Mouse (Mus musculus) limb, embryonic 11.5 days (tissue): ENCODE results near the gene Rrp1b. TPM values are rescaled to one million over a fixed set of nuclear protein-coding genes. Genes with fewer than 3 reads are reported as not detected.

ENCODE experiments used
- ATAC-seq: fragments of 200-750 bp; cut with Nextera tagmentation; 2 replicates; pipeline ENCODE4 v1.8.0; 2017; ENCODE audit warnings: low read depth; ENCODE audit not compliant: insufficient number of reproducible peaks, low FRiP score, low TSS enrichment
- DNase-seq: peaks from one replicate; pipeline ENCODE4 v3.0.0-alpha.2; 2015; ENCODE audit warnings: low spot score
- H3K27ac ChIP-seq: fragments of 300-500 bp; sonication (generic); replicated peaks from 2 replicates; pipeline ENCODE4 v1.5.1; 2014; ENCODE audit warnings: low read depth, mild to moderate bottlenecking, low read length
- H3K27me3 ChIP-seq: fragments of 300-500 bp; sonication (generic); 2 replicates; pipeline ENCODE4 v1.6.1; 2014; ENCODE audit warnings: mild to moderate bottlenecking, low read length, mixed read lengths; ENCODE audit not compliant: control insufficient read depth, insufficient read depth
- H3K36me3 ChIP-seq: fragments of 300-500 bp; sonication (generic); 2 replicates; pipeline ENCODE4 v1.6.1; 2014; ENCODE audit warnings: mild to moderate bottlenecking, low read length, moderate library complexity, mixed read lengths; ENCODE audit not compliant: control insufficient read depth, insufficient read depth
- H3K4me1 ChIP-seq: fragments of 300-500 bp; sonication (generic); 2 replicates; pipeline ENCODE4 v1.6.1; 2014; ENCODE audit warnings: low read length, mixed read lengths; ENCODE audit not compliant: control insufficient read depth, insufficient read depth
- H3K4me2 ChIP-seq: fragments of 300-500 bp; sonication (generic); 2 replicates; pipeline ENCODE4 v1.6.1; 2014; ENCODE audit warnings: low read depth, mild to moderate bottlenecking, moderate library complexity; ENCODE audit not compliant: severe bottlenecking
- H3K4me3 ChIP-seq: fragments of 300-500 bp; sonication (generic); 2 replicates; pipeline ENCODE4 v1.5.1; 2014; ENCODE audit warnings: low read depth, low read length
- H3K9ac ChIP-seq: fragments of 300-500 bp; sonication (generic); 2 replicates; pipeline ENCODE4 v1.6.1; 2014; ENCODE audit warnings: mild to moderate bottlenecking, low read length
- H3K9me3 ChIP-seq: fragments of 300-500 bp; sonication (generic); 2 replicates; pipeline ENCODE4 v1.6.1; 2016; ENCODE audit warnings: low read length; ENCODE audit not compliant: control insufficient read depth
- WGBS: fragments of 180-500 bp; shearing (Covaris S2); extraction: QIAGEN DNeasy Blood & Tissue Kit; methylation state at CpG from one replicate; pipeline ENCODE4 v1.1.7; 2014; 5-methylcytosine and 5-hydroxymethylcytosine counted together
- polyA plus RNA-seq: library from polyadenylated mRNA; unstranded; fragments of >200 nt; fragmentation: Nextera tagmentation; extraction: Ambion mirVana; gene quantifications from 2 replicates; pipeline ENCODE4 v1.2.1, GENCODE M21; 2014

The Rrp1b gene
- polyA plus RNA-seq, 1 experiment from 2014 or later, result 80.9 TPM

GRCm38 (mm10) chr17:31998351-31998750 is 37.5 kb upstream of the Rrp1b start:
- H3K27me3 ChIP-seq, result no peaks in the 10 kb centered on the region
- no peaks in the 10 kb centered on the region for H3K4me1 ChIP-seq
- H3K9me3 ChIP-seq, result no peaks in the 10 kb centered on the region
- H3K4me2 ChIP-seq, result no peak overlapping the region
- no peak overlapping the region for H3K4me3 ChIP-seq
- ATAC-seq (no peak), DNase-seq (no peak)
- H3K27ac ChIP-seq, result no peak overlapping the region
- no peak overlapping the region for H3K9ac ChIP-seq
- WGBS, result 85% methylated on average over 1 of the region's 1 CpGs
- no peaks in the 10 kb centered on the region for H3K36me3 ChIP-seq

- H3K4me2 ChIP-seq, result no peak overlapping the region
- no peaks in the 10 kb centered on the region for H3K36me3 ChIP-seq
- no peaks in the 10 kb centered on the region for H3K27me3 ChIP-seq
- H3K4me1 ChIP-seq, result no peaks in the 10 kb centered on the region
- no peak for ATAC-seq
- DNase-seq, result no peak
- 86% methylated on average over 3 of the region's 3 CpGs for WGBS
- H3K27ac ChIP-seq, result no peak overlapping the region
- H3K9ac ChIP-seq, result no peak overlapping the region
- H3K4me3 ChIP-seq, result no peak overlapping the region
- H3K9me3 ChIP-seq, result no peaks in the 10 kb centered on the region
Observed at GRCm38 (mm10) chr17:32003251-32003650, 32.6 kb upstream of the Rrp1b start.

GRCm38 (mm10) chr17:32006800-32007199 is 29.1 kb upstream of the Rrp1b start:
- Histone ChIP-seq H3K27ac (no peak overlapping the region), H3K4me1 (no peaks in the 10 kb centered on the region), H3K9ac (no peak overlapping the region), H3K9me3 (no peaks in the 10 kb centered on the region), H3K27me3 (no peaks in the 10 kb centered on the region), H3K36me3 (no peaks in the 10 kb centered on the region), H3K4me2 (no peak overlapping the region), H3K4me3 (no peak overlapping the region)
- DNase-seq (no peak), ATAC-seq (no peak)
- 82% methylated on average over 5 of the region's 5 CpGs for WGBS

GRCm38 (mm10) chr17:32011694-32012093 is 24.2 kb upstream of the Rrp1b start:
- Histone ChIP-seq H3K4me3 (no peak overlapping the region), H3K9ac (no peak overlapping the region), H3K36me3 (no peaks in the 10 kb centered on the region), H3K9me3 (no peaks in the 10 kb centered on the region), H3K4me2 (no peak overlapping the region), H3K4me1 (no peaks in the 10 kb centered on the region), H3K27ac (no peak overlapping the region), H3K27me3 (no peaks in the 10 kb centered on the region)
- 81% methylated on average over 6 of the region's 6 CpGs for WGBS
- DNase-seq (no peak), ATAC-seq (no peak)

- Histone ChIP-seq H3K27ac (no peak overlapping the region), H3K9ac (no peak overlapping the region), H3K36me3 (no peaks in the 10 kb centered on the region), H3K27me3 (no peaks in the 10 kb centered on the region), H3K4me1 (no peaks in the 10 kb centered on the region), H3K4me3 (no peak overlapping the region), H3K4me2 (no peak overlapping the region), H3K9me3 (no peaks in the 10 kb centered on the region)
- ATAC-seq (no peak), DNase-seq (no peak)
- 56% methylated on average over 3 of the region's 3 CpGs for WGBS
Observed at GRCm38 (mm10) chr17:32012254-32012653, 23.6 kb upstream of the Rrp1b start.

GRCm38 (mm10) chr17:32013659-32014058 is 22.2 kb upstream of the Rrp1b start:
- no peak overlapping the region for H3K4me2 ChIP-seq
- no peaks in the 10 kb centered on the region for H3K27me3 ChIP-seq
- no peak overlapping the region for H3K9ac ChIP-seq
- DNase-seq (no peak), ATAC-seq (no peak)
- H3K4me1 ChIP-seq, result no peaks in the 10 kb centered on the region
- no peaks in the 10 kb centered on the region for H3K9me3 ChIP-seq
- H3K27ac ChIP-seq, result no peak overlapping the region
- H3K36me3 ChIP-seq, result no peaks in the 10 kb centered on the region
- H3K4me3 ChIP-seq, result no peak overlapping the region

- Histone ChIP-seq H3K4me2 (no peak overlapping the region), H3K36me3 (no peaks in the 10 kb centered on the region), H3K4me1 (no peaks in the 10 kb centered on the region), H3K27ac (no peak overlapping the region), H3K9ac (no peak overlapping the region), H3K27me3 (no peaks in the 10 kb centered on the region), H3K4me3 (no peak overlapping the region), H3K9me3 (no peaks in the 10 kb centered on the region)
- ATAC-seq (no peak), DNase-seq (no peak)
- whole genome bisulfite sequencing, result 90% methylated on average over 8 of the region's 8 CpGs
Observed at GRCm38 (mm10) chr17:32016481-32016880, 19.4 kb upstream of the Rrp1b start.

GRCm38 (mm10) chr17:32018127-32018894 is 17.6 kb upstream of the Rrp1b start:
- Histone ChIP-seq H3K4me3 (no peak overlapping the region), H3K9ac (no peak overlapping the region), H3K27me3 (no peaks in the 10 kb centered on the region), H3K36me3 (no peaks in the 10 kb centered on the region), H3K4me2 (no peak overlapping the region), H3K4me1 (no peaks in the 10 kb centered on the region), H3K27ac (no peak overlapping the region), H3K9me3 (no peaks in the 10 kb centered on the region)
- 89% methylated on average over 5 of the region's 5 CpGs for WGBS
- DNase-seq, result no peak
- ATAC-seq, result no peak

- Histone ChIP-seq H3K9ac (no peak overlapping the region), H3K27ac (no peak overlapping the region), H3K36me3 (no peaks in the 10 kb centered on the region), H3K4me1 (no peaks in the 10 kb centered on the region), H3K9me3 (no peaks in the 10 kb centered on the region), H3K27me3 (no peaks in the 10 kb centered on the region), H3K4me3 (no peak overlapping the region), H3K4me2 (no peak overlapping the region)
- DNase-seq (no peak), ATAC-seq (no peak)
- 87% methylated on average over 3 of the region's 3 CpGs for WGBS
Observed at GRCm38 (mm10) chr17:32021981-32022380, 13.9 kb upstream of the Rrp1b start.
